Mouse (Mus musculus): ENCODE data around the gene Dus2. TPM values are rescaled to one million over a fixed set of nuclear protein-coding genes. Genes with fewer than 3 reads are reported as not detected.

Dus2 gene
- total and polyA plus RNA-seq, 2 experiments from 2014 or later, result 14.3 to 21.7 TPM

DNA sequence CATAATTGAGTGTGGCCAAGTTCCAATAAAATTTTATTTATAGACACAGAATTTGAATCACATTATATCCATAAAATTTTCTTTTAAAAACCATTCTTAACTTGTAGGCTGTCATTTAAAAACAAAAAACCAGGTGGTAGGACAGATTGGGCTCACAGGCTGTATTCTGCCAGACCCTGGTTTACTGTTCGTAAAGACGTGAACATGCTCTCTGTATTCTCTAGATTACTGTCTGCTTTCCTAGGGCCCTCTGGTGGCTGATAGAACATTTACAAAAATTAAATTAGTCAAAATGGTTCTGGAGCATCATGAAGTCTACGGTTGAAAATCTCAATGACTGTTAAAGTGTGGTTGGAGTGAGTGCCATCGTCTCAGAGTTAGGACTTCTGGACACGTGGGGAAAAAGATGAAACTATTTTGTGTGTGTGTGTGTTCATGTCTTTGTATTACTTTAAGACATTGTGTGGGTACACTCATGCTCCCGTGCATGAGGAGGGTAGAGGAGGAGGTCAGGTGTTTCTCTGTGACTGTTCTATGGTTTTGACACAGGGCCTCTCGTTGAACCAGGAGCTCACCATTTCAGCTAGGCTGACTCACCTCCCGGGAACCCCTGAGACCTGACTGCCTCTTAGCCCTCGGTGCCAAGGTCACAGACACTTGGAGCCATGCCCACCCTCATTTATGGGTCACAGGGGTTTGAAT, 84.2 kb downstream of the Dus2 start:
- H3K4me3 ChIP-seq (ENCODE audit: low read depth, low read length), result no peak overlapping the region
- no peak overlapping the region for H3K9ac ChIP-seq
- 0 out of 2 replicates have a peak overlapping the region, but pooled peaks have one; percentile 2 for H3K27ac ChIP-seq (ENCODE audit: low read depth, low read length)
- no peaks in the 10 kb centered on the region for H3K4me1 ChIP-seq (ENCODE audit: insufficient read depth)
- no peak overlapping the region for H3K4me2 ChIP-seq (ENCODE audit: low read depth)
- TF ChIP-seq CTCF (IDR thresholded peaks at IDR 0.05; ENCODE audit: low read depth), result peak; percentile 59
- ATAC-seq (peak; percentile 94), DNase-seq (peak; percentile 82)
- no peaks in the 10 kb centered on the region for H3K9me3 ChIP-seq (ENCODE audit: low read length)
- 0 out of 2 replicates have a peak, but pooled peaks cover 7% of the 10 kb centered on the region for H3K36me3 ChIP-seq (ENCODE audit: insufficient read depth)
- no peaks in the 10 kb centered on the region for H3K27me3 ChIP-seq (ENCODE audit: insufficient read depth, low read length)
- 71% methylated on average over 9 of the region's 9 CpGs for WGBS

GRCm38 (mm10) chr8:106075863-106076174, 84.7 kb downstream of the Dus2 start:
- Histone ChIP-seq H3K36me3 (ENCODE audit: insufficient read depth) (0 out of 2 replicates have a peak, but pooled peaks cover 7% of the 10 kb centered on the region), H3K9me3 (ENCODE audit: low read length) (no peaks in the 10 kb centered on the region), H3K4me3 (ENCODE audit: low read depth, low read length) (no peak overlapping the region), H3K27ac (ENCODE audit: low read depth, low read length) (0 out of 2 replicates have a peak overlapping the region, but pooled peaks have one; percentile 2), H3K4me1 (ENCODE audit: insufficient read depth) (no peaks in the 10 kb centered on the region), H3K9ac (no peak overlapping the region), H3K27me3 (ENCODE audit: insufficient read depth, low read length) (no peaks in the 10 kb centered on the region), H3K4me2 (ENCODE audit: low read depth) (no peak overlapping the region)
- DNase-seq (no peak), ATAC-seq (no peak)
- whole genome bisulfite sequencing, result 96% methylated on average over 5 of the region's 5 CpGs
- TF ChIP-seq CTCF (IDR thresholded peaks at IDR 0.05; ENCODE audit: low read depth), result no peak

- H3K4me1 ChIP-seq (ENCODE audit: insufficient read depth), result no peaks in the 10 kb centered on the region
- ATAC-seq (no peak), DNase-seq (no peak)
- no peak overlapping the region for H3K4me3 ChIP-seq (ENCODE audit: low read depth, low read length)
- no peaks in the 10 kb centered on the region for H3K27me3 ChIP-seq (ENCODE audit: insufficient read depth, low read length)
- no peaks in the 10 kb centered on the region for H3K9me3 ChIP-seq (ENCODE audit: low read length)
- H3K4me2 ChIP-seq (ENCODE audit: low read depth), result no peak overlapping the region
- H3K27ac ChIP-seq (ENCODE audit: low read depth, low read length), result no peak overlapping the region
- 0 out of 2 replicates have a peak, but pooled peaks cover 7% of the 10 kb centered on the region for H3K36me3 ChIP-seq (ENCODE audit: insufficient read depth)
- WGBS, result 81% methylated on average over 5 of the region's 5 CpGs
- no peak overlapping the region for H3K9ac ChIP-seq
- TF ChIP-seq CTCF (IDR thresholded peaks at IDR 0.05; ENCODE audit: low read depth), result peak; percentile 46
These were observed 85.5 kb downstream of the Dus2 start for GRCm38 (mm10) chr8:106076612-106077011.

DNA sequence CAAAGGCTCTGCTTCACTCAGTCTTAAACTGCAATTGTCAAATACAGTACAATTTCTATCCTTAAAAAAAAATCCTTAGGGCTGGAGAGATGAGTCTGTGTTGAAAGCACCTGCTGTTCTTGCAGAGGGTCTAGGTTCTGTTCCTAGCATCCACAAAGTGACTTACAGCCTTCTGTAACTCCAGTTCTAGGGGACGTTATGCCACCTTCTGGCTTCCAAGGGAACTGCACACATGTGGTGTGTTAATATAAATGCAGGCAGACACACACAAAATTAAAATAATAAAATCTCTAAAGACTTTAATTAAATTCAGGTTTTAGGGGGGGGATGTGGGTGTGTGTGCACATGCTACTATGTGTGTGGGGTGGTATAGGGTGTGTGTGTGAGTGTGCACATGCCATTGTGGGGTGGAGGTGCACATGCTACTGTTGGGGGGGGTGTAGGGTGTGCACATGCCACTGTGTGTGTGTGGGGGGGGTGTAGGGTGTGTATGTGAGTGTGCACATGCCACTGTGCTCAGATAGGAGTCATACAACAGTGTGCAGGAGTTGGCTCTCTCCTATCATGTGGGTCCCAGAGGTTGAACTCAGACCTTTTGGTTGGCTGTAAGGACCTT, 86.4 kb downstream of the Dus2 start:
- H3K27me3 ChIP-seq (ENCODE audit: insufficient read depth, low read length), result no peaks in the 10 kb centered on the region
- no peak overlapping the region for H3K4me3 ChIP-seq (ENCODE audit: low read depth, low read length)
- DNase-seq (no peak), ATAC-seq (no peak)
- H3K4me1 ChIP-seq (ENCODE audit: insufficient read depth), result no peaks in the 10 kb centered on the region
- TF ChIP-seq CTCF (IDR thresholded peaks at IDR 0.05; ENCODE audit: low read depth), result peak; percentile 37
- H3K36me3 ChIP-seq (ENCODE audit: insufficient read depth), result 0 out of 2 replicates have a peak, but pooled peaks cover 7% of the 10 kb centered on the region
- 87% methylated on average over 1 of the region's 1 CpGs for WGBS
- H3K9me3 ChIP-seq (ENCODE audit: low read length), result no peaks in the 10 kb centered on the region
- no peak overlapping the region for H3K4me2 ChIP-seq (ENCODE audit: low read depth)
- no peak overlapping the region for H3K9ac ChIP-seq
- H3K27ac ChIP-seq (ENCODE audit: low read depth, low read length), result no peak overlapping the region

DNA sequence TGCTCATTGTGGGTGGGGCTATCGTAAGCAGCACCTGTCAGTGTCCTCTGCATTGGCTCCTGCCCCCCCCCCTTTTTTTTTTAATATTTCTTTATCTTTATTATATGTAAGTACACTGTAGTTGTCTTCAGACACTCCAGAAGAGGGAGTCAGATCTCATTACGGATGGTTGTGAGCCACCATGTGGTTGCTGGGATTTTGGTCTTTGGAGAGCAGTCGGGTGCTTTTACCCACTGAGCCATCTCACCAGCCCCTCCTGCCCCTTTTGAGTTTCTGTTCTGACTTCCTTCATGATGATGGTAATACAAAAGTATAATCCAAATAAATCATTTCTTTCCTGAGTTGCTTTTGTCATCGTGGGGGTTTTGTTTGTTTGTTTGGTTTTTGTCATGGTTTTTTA, 111.2 kb downstream of the Dus2 start:
- DNase-seq, result no peak
- ATAC-seq, result no peak
- WGBS, result 93% methylated on average over 4 of the region's 4 CpGs
- Histone ChIP-seq H3K9me3 (ENCODE audit: low read length) (no peaks in the 10 kb centered on the region), H3K27ac (ENCODE audit: low read depth, low read length) (no peak overlapping the region), H3K4me2 (ENCODE audit: low read depth) (no peak overlapping the region), H3K27me3 (ENCODE audit: insufficient read depth, low read length) (no peaks in the 10 kb centered on the region), H3K4me3 (ENCODE audit: low read depth, low read length) (no peak overlapping the region), H3K36me3 (ENCODE audit: insufficient read depth) (peaks cover 19% of the 10 kb centered on the region), H3K9ac (no peak overlapping the region), H3K4me1 (ENCODE audit: insufficient read depth) (no peaks in the 10 kb centered on the region)
- no peak for TF ChIP-seq CTCF (IDR thresholded peaks at IDR 0.05; ENCODE audit: low read depth)

Small RNA genes lying within 50 kb of the gene (microRNA-seq; reads per million reads assigned to microRNA genes)
- gene Mir7074, result 0 reads per million in 2 experiments

Other genes with a start within 250 kb of the Dus2 start
- gene Gfod2, start 232.7 kb upstream of the Dus2 start, total RNA-seq (2014; rRNA removed), result 42.6 and 51.2 TPM in 2 replicates
- gene Gfod2, start 232.7 kb upstream of the Dus2 start, polyA plus RNA-seq (2015; fragmentation: Nextera tagmentation; extraction: Ambion mirVana), result 58.4 and 71.2 TPM in 2 replicates
- 9.8 and 13.6 TPM in 2 replicates for gene Ranbp10, start 164.0 kb upstream of the Dus2 start, total RNA-seq (2014; rRNA removed)
- gene Ranbp10, start 164.0 kb upstream of the Dus2 start, polyA plus RNA-seq (2015; fragmentation: Nextera tagmentation; extraction: Ambion mirVana), result 3.5 and 4.5 TPM in 2 replicates
- gene Tsnaxip1, start 163.6 kb upstream of the Dus2 start, total RNA-seq (2014; rRNA removed), result 0.67 and 1.2 TPM in 2 replicates
- gene Tsnaxip1, start 163.6 kb upstream of the Dus2 start, polyA plus RNA-seq (2015; fragmentation: Nextera tagmentation; extraction: Ambion mirVana), result 0.92 and 1.1 TPM in 2 replicates
- gene Cenpt, start 138.1 kb upstream of the Dus2 start, total RNA-seq (2014; rRNA removed), result 42.4 and 44.7 TPM in 2 replicates
- gene Cenpt, start 138.1 kb upstream of the Dus2 start, polyA plus RNA-seq (2015; fragmentation: Nextera tagmentation; extraction: Ambion mirVana), result 39.0 and 42.8 TPM in 2 replicates
- 60.4 and 81.9 TPM in 2 replicates for gene Thap11, start 136.2 kb upstream of the Dus2 start, total RNA-seq (2014; rRNA removed)
- 48.6 and 57.2 TPM in 2 replicates for gene Thap11, start 136.2 kb upstream of the Dus2 start, polyA plus RNA-seq (2015; fragmentation: Nextera tagmentation; extraction: Ambion mirVana)
- 70.4 and 89.5 TPM in 2 replicates for gene Nutf2, start 130.8 kb upstream of the Dus2 start, total RNA-seq (2014; rRNA removed)
- gene Nutf2, start 130.8 kb upstream of the Dus2 start, polyA plus RNA-seq (2015; fragmentation: Nextera tagmentation; extraction: Ambion mirVana), result 142 and 146 TPM in 2 replicates
- gene Edc4, start 110.5 kb upstream of the Dus2 start, total RNA-seq (2014; rRNA removed), result 85.3 and 96.7 TPM in 2 replicates
- 36.1 and 41.7 TPM in 2 replicates for gene Edc4, start 110.5 kb upstream of the Dus2 start, polyA plus RNA-seq (2015; fragmentation: Nextera tagmentation; extraction: Ambion mirVana)
- gene Nrn1l, start 97.8 kb upstream of the Dus2 start, total RNA-seq (2014; rRNA removed), result 0.92 TPM in 1 of 2 replicates, not detected in the other
- 0.36 and 1.2 TPM in 2 replicates for gene Nrn1l, start 97.8 kb upstream of the Dus2 start, polyA plus RNA-seq (2015; fragmentation: Nextera tagmentation; extraction: Ambion mirVana)
- 16.6 and 24.5 TPM in 2 replicates for gene Pskh1, start 90.9 kb upstream of the Dus2 start, total RNA-seq (2014; rRNA removed)
- gene Pskh1, start 90.9 kb upstream of the Dus2 start, polyA plus RNA-seq (2015; fragmentation: Nextera tagmentation; extraction: Ambion mirVana), result 8.0 and 10.4 TPM in 2 replicates
- gene Ctrl, start 57.5 kb upstream of the Dus2 start, total RNA-seq (2014; rRNA removed), result 1.0 and 3.3 TPM in 2 replicates
- 1.1 and 1.9 TPM in 2 replicates for gene Ctrl, start 57.5 kb upstream of the Dus2 start, polyA plus RNA-seq (2015; fragmentation: Nextera tagmentation; extraction: Ambion mirVana)
- gene Psmb10, start 52.9 kb upstream of the Dus2 start, total RNA-seq (2014; rRNA removed), result 46.5 and 63.7 TPM in 2 replicates
- gene Psmb10, start 52.9 kb upstream of the Dus2 start, polyA plus RNA-seq (2015; fragmentation: Nextera tagmentation; extraction: Ambion mirVana), result 86.2 and 95.8 TPM in 2 replicates
- 6.0 and 7.9 TPM in 2 replicates for gene Lcat, start 48.0 kb upstream of the Dus2 start, total RNA-seq (2014; rRNA removed)
- gene Lcat, start 48.0 kb upstream of the Dus2 start, polyA plus RNA-seq (2015; fragmentation: Nextera tagmentation; extraction: Ambion mirVana), result 3.8 and 5.9 TPM in 2 replicates
- 9.7 and 12.4 TPM in 2 replicates for gene Slc12a4, start 25.2 kb upstream of the Dus2 start, total RNA-seq (2014; rRNA removed)
- 9.8 and 12.1 TPM in 2 replicates for gene Slc12a4, start 25.2 kb upstream of the Dus2 start, polyA plus RNA-seq (2015; fragmentation: Nextera tagmentation; extraction: Ambion mirVana)
- gene Dpep3, start 11.9 kb upstream of the Dus2 start, total RNA-seq (2014; rRNA removed), result not detected in 2 replicates
- not detected in 2 replicates for gene Dpep3, start 11.9 kb upstream of the Dus2 start, polyA plus RNA-seq (2015; fragmentation: Nextera tagmentation; extraction: Ambion mirVana)
- gene Dpep2nb, start 14.6 kb downstream of the Dus2 start, total RNA-seq (2014; rRNA removed), result not detected in 2 replicates
- gene Dpep2nb, start 14.6 kb downstream of the Dus2 start, polyA plus RNA-seq (2015; fragmentation: Nextera tagmentation; extraction: Ambion mirVana), result not detected in 2 replicates
- 31.5 and 33.8 TPM in 2 replicates for gene Ddx28, start 20.5 kb downstream of the Dus2 start, total RNA-seq (2014; rRNA removed)
- 23.7 and 25.3 TPM in 2 replicates for gene Ddx28, start 20.5 kb downstream of the Dus2 start, polyA plus RNA-seq (2015; fragmentation: Nextera tagmentation; extraction: Ambion mirVana)
- gene Nfatc3, start 67.5 kb downstream of the Dus2 start, total RNA-seq (2014; rRNA removed), result 11.4 and 16.0 TPM in 2 replicates
- 0.93 and 1.9 TPM in 2 replicates for gene Nfatc3, start 67.5 kb downstream of the Dus2 start, polyA plus RNA-seq (2015; fragmentation: Nextera tagmentation; extraction: Ambion mirVana)
- 0.14 TPM in 1 of 2 replicates, not detected in the other for gene Esrp2, start 145.6 kb downstream of the Dus2 start, total RNA-seq (2014; rRNA removed)
- gene Esrp2, start 145.6 kb downstream of the Dus2 start, polyA plus RNA-seq (2015; fragmentation: Nextera tagmentation; extraction: Ambion mirVana), result not detected in 2 replicates
- 16.0 and 17.8 TPM in 2 replicates for gene Pla2g15, start 159.1 kb downstream of the Dus2 start, total RNA-seq (2014; rRNA removed)
- 11.7 and 15.6 TPM in 2 replicates for gene Pla2g15, start 159.1 kb downstream of the Dus2 start, polyA plus RNA-seq (2015; fragmentation: Nextera tagmentation; extraction: Ambion mirVana)
- gene Slc7a6, start 177.5 kb downstream of the Dus2 start, total RNA-seq (2014; rRNA removed), result 29.9 and 43.6 TPM in 2 replicates
- gene Slc7a6, start 177.5 kb downstream of the Dus2 start, polyA plus RNA-seq (2015; fragmentation: Nextera tagmentation; extraction: Ambion mirVana), result 48.9 and 50.8 TPM in 2 replicates
- gene Slc7a6os, start 219.6 kb downstream of the Dus2 start, total RNA-seq (2014; rRNA removed), result 59.3 and 73.1 TPM in 2 replicates
- gene Slc7a6os, start 219.6 kb downstream of the Dus2 start, polyA plus RNA-seq (2015; fragmentation: Nextera tagmentation; extraction: Ambion mirVana), result 32.4 and 36.3 TPM in 2 replicates
- gene Prmt7, start 219.6 kb downstream of the Dus2 start, total RNA-seq (2014; rRNA removed), result 65.5 and 72.5 TPM in 2 replicates
- gene Prmt7, start 219.6 kb downstream of the Dus2 start, polyA plus RNA-seq (2015; fragmentation: Nextera tagmentation; extraction: Ambion mirVana), result 47.0 and 49.6 TPM in 2 replicates

Data from forebrain, postnatal 0 days (tissue).